Mouse (Mus musculus): ENCODE measurements around the gene Uqcc1.
A peak's percentile ranks its signal among the peaks of the same experiment; 100 is the strongest.

- TF ChIP-seq POLR2A (IDR thresholded peaks at IDR 0.05; ENCODE audit: low read depth, low read length) = peak; percentile 15; the same call in 1 of the 2 replicates
- no peak for TF ChIP-seq CTCF (IDR thresholded peaks at IDR 0.05; ENCODE audit: extremely low read depth, insufficient read depth, insufficient read length, insufficient replicate concordance)
These were observed 49.4 kb upstream of the Uqcc1 start for GRCm38 (mm10) chr2:155979328-155979991.
